32 mouse cellular contexts compared by ENCODE assay signal in genomic region chr7:100316924-100317323, GRCm38 (mm10). TPM values are rescaled to one million over a fixed set of nuclear protein-coding genes. Genes with fewer than 3 reads are reported as not detected.
DNase-seq lines count a peak whose midpoint lies in the region; ATAC-seq and TF ChIP-seq lines count a peak whose summit lies in the region.
"Had no signal": no experiment of that assay in that cellular context is flagged by ENCODE, and none has a peak within 500 bp of the region (broad histone marks: within the 10 kb centered on the region; RNA-seq: fewer than 3 reads in every experiment).

No protein-coding gene starts in this region.

- H3K4me2 ChIP-seq in heart, embryonic 12.5 days, result no peak overlapping the region
- H3K4me2 ChIP-seq in liver, embryonic 12.5 days, result peak overlapping the region; percentile 28
- no peak overlapping the region for H3K4me2 ChIP-seq in liver, postnatal 0 days (ENCODE audit: low read depth, low read length)
- H3K4me2 ChIP-seq: forebrain, embryonic 13.5 days; hindbrain, embryonic 12.5 days; intestine, embryonic 15.5 days; limb, embryonic 15.5 days; lung, embryonic 15.5 days; midbrain, embryonic 15.5 days had no signal

- ATAC-seq in heart, embryonic 12.5 days (ENCODE audit: insufficient number of reproducible peaks, low FRiP score), result no peak
- peak; percentile 83 for ATAC-seq in liver, embryonic 12.5 days
- ATAC-seq in liver, postnatal 0 days, result peak; percentile 41; the same call in 1 of the 2 replicates
- ATAC-seq: forebrain, embryonic 13.5 days; hindbrain, postnatal 0 days; intestine, embryonic 15.5 days; midbrain, embryonic 15.5 days had no signal

- no peaks in the 10 kb centered on the region for H3K27me3 ChIP-seq in heart, embryonic 12.5 days (replicated peaks)
- H3K27me3 ChIP-seq in liver, embryonic 12.5 days (replicated peaks), result 0 out of 2 replicates have a peak, but pooled peaks cover 4% of the 10 kb centered on the region
- H3K27me3 ChIP-seq in liver, postnatal 0 days (ENCODE audit: insufficient read depth, low read length), result no peaks in the 10 kb centered on the region
- H3K27me3 ChIP-seq in midbrain, embryonic 10.5 days (ENCODE audit: low read depth, poor library complexity, severe bottlenecking), result no peaks in the 10 kb centered on the region
- H3K27me3 ChIP-seq: forebrain, embryonic 13.5 days; hindbrain, embryonic 12.5 days; intestine, embryonic 15.5 days; limb, embryonic 15.5 days; lung, embryonic 15.5 days; midbrain, embryonic 15.5 days had no signal

- no peaks in the 10 kb centered on the region; the same call in 1 of the 2 replicates for H3K9me3 ChIP-seq in heart, embryonic 12.5 days (replicated peaks)
- H3K9me3 ChIP-seq in liver, embryonic 12.5 days (replicated peaks), result no peaks in the 10 kb centered on the region
- no peaks in the 10 kb centered on the region for H3K9me3 ChIP-seq in liver, postnatal 0 days (ENCODE audit: low read length)
- H3K9me3 ChIP-seq in midbrain, embryonic 10.5 days (replicated peaks), result no peaks in the 10 kb centered on the region
- H3K9me3 ChIP-seq: forebrain, embryonic 13.5 days; heart, embryonic 10.5 days; hindbrain, embryonic 12.5 days; intestine, embryonic 15.5 days; limb, embryonic 10.5 days; limb, embryonic 15.5 days; lung, embryonic 15.5 days; midbrain, embryonic 15.5 days had no signal

- TF ChIP-seq EP300 in liver, postnatal 0 days (IDR thresholded peaks at IDR 0.05; ENCODE audit: low read depth), result no peak

- TF ChIP-seq CTCF in liver, postnatal 0 days (IDR thresholded peaks at IDR 0.05; ENCODE audit: low read depth), result no peak

- 0 out of 2 replicates have a peak overlapping the region, but pooled peaks have one; percentile 20 for H3K27ac ChIP-seq in heart, embryonic 12.5 days (ENCODE audit: poor library complexity, severe bottlenecking)
- peak overlapping the region; percentile 8; the same call in 1 of the 2 replicates for H3K27ac ChIP-seq in liver, embryonic 12.5 days
- no peak overlapping the region for H3K27ac ChIP-seq in liver, postnatal 0 days (ENCODE audit: low read depth)
- H3K27ac ChIP-seq in midbrain, embryonic 10.5 days (replicated peaks), result no peak overlapping the region
- H3K27ac ChIP-seq: forebrain, embryonic 13.5 days; heart, embryonic 10.5 days; hindbrain, embryonic 12.5 days; hindbrain, postnatal 0 days; intestine, embryonic 15.5 days; layer of hippocampus, adult 2 months; limb, embryonic 10.5 days; limb, embryonic 15.5 days; lung, embryonic 15.5 days; midbrain, embryonic 15.5 days had no signal

- no peak overlapping the region for H3K9ac ChIP-seq in heart, embryonic 12.5 days
- H3K9ac ChIP-seq in liver, embryonic 12.5 days, result no peak overlapping the region
- H3K9ac ChIP-seq in liver, postnatal 0 days (replicated peaks), result no peak overlapping the region
- H3K9ac ChIP-seq: forebrain, embryonic 13.5 days; hindbrain, embryonic 12.5 days; intestine, embryonic 15.5 days; limb, embryonic 15.5 days; lung, embryonic 15.5 days; midbrain, embryonic 15.5 days had no signal

- no peak for DNase-seq in heart, adult 11 months
- DNase-seq in liver, postnatal 0 days, result no peak
- DNase-seq in midbrain, embryonic 10.5 days (ENCODE audit: low spot score), result no peak
- DNase-seq in adrenal gland, adult (ENCODE audit: inconsistent age in 2 of 2, low spot score in 1 of 2), result no peak
- DNase-seq in layer of hippocampus, postnatal 25 days (ENCODE audit: extremely low spot score in 1 of 2, low spot score in 1 of 2), result no peak
- DNase-seq: adrenal gland, adult 8-10 months; cerebellum, adult 11-12 months; cerebellum, adult 9-11 months; gastrocnemius, postnatal 14 days; heart, postnatal 36 days; kidney, adult 2 months; kidney, postnatal 36 days; layer of hippocampus, postnatal 36 days; lung, postnatal 4 days; right cerebral cortex, adult 18-20 months; spleen, adult 18-20 months; thymus, postnatal 14 days had no signal

- WGBS in heart, embryonic 12.5 days, result 39% methylated on average over 8 of the region's 8 CpGs
- WGBS in liver, embryonic 12.5 days (ENCODE audit: insufficient replicate concordance), result 17% methylated on average over 8 of the region's 8 CpGs
- 41% methylated on average over 8 of the region's 8 CpGs for WGBS in liver, postnatal 0 days (ENCODE audit: insufficient replicate concordance)
- WGBS in midbrain, embryonic 10.5 days, result 93% methylated on average over 8 of the region's 8 CpGs

- H3K4me3 ChIP-seq in heart, embryonic 12.5 days, result no peak overlapping the region
- H3K4me3 ChIP-seq in liver, embryonic 12.5 days, result no peak overlapping the region
- no peak overlapping the region for H3K4me3 ChIP-seq in liver, postnatal 0 days (ENCODE audit: low read depth, low read length)
- H3K4me3 ChIP-seq in midbrain, embryonic 10.5 days, result no peak overlapping the region
- H3K4me3 ChIP-seq: erythroblast, embryonic 14.5 days; forebrain, embryonic 13.5 days; heart, embryonic 10.5 days; hindbrain, embryonic 12.5 days; intestine, embryonic 15.5 days; layer of hippocampus, adult 2 months; limb, embryonic 10.5 days; limb, embryonic 15.5 days; lung, embryonic 15.5 days; midbrain, embryonic 15.5 days had no signal

- peaks cover 5% of the 10 kb centered on the region for H3K4me1 ChIP-seq in heart, embryonic 12.5 days (replicated peaks)
- H3K4me1 ChIP-seq in liver, embryonic 12.5 days, result peaks cover 36% of the 10 kb centered on the region
- no peaks in the 10 kb centered on the region for H3K4me1 ChIP-seq in liver, postnatal 0 days (ENCODE audit: insufficient read depth)
- H3K4me1 ChIP-seq in midbrain, embryonic 10.5 days, result no peaks in the 10 kb centered on the region
- H3K4me1 ChIP-seq: forebrain, embryonic 13.5 days; hindbrain, embryonic 12.5 days; intestine, embryonic 15.5 days; limb, embryonic 10.5 days; limb, embryonic 15.5 days; lung, embryonic 15.5 days; midbrain, embryonic 15.5 days had no signal

- peaks cover 47% of the 10 kb centered on the region for H3K36me3 ChIP-seq in heart, embryonic 12.5 days
- H3K36me3 ChIP-seq in liver, embryonic 12.5 days, result no peaks in the 10 kb centered on the region; the same call in 1 of the 2 replicates
- H3K36me3 ChIP-seq in liver, postnatal 0 days (replicated peaks; ENCODE audit: insufficient read depth, low read length), result no peaks in the 10 kb centered on the region
- H3K36me3 ChIP-seq in midbrain, embryonic 10.5 days, result no peaks in the 10 kb centered on the region
- H3K36me3 ChIP-seq: intestine, embryonic 15.5 days; limb, embryonic 10.5 days; midbrain, embryonic 15.5 days had no signal

RNA-seq across cellular contexts. Expression of gene P4ha3, which starts 31.6 kb away (rescaled TPM):
- polyA plus RNA-seq in heart, embryonic 12.5 days (2016; fragmentation: Nextera tagmentation; extraction: Ambion mirVana), result 13.8 and 15.4 TPM in 2 replicates
- polyA plus RNA-seq in liver, embryonic 12.5 days (2016; fragmentation: Nextera tagmentation; extraction: Ambion mirVana), result 1.8 and 2.2 TPM in 2 replicates
- 0.19 and 0.27 TPM in 2 replicates for polyA plus RNA-seq in liver, postnatal 0 days (2015; fragmentation: Nextera tagmentation; extraction: Ambion mirVana)
- polyA plus RNA-seq in midbrain, embryonic 10.5 days (2016; fragmentation: Nextera tagmentation; extraction: Ambion mirVana), result 1.4 and 3.1 TPM in 2 replicates
- total RNA-seq in layer of hippocampus, postnatal 25 days (2021), result 1 to 10 TPM; 5.4 to 6.0 TPM
- total RNA-seq: granulocyte monocyte progenitor cell, adult 5-6 weeks; neutrophil, adult 5-6 weeks had no signal
- polyA plus RNA-seq: erythroblast, embryonic 14.5 days had no signal

RNA-seq across cellular contexts. Expression of gene C2cd3, which starts 55.1 kb away (rescaled TPM):
- polyA plus RNA-seq in heart, embryonic 12.5 days (2016; fragmentation: Nextera tagmentation; extraction: Ambion mirVana), result 20.0 and 20.1 TPM in 2 replicates
- 14.0 and 15.4 TPM in 2 replicates for polyA plus RNA-seq in liver, embryonic 12.5 days (2016; fragmentation: Nextera tagmentation; extraction: Ambion mirVana)
- 4.8 and 5.1 TPM in 2 replicates for polyA plus RNA-seq in liver, postnatal 0 days (2015; fragmentation: Nextera tagmentation; extraction: Ambion mirVana)
- 30.7 and 32.8 TPM in 2 replicates for polyA plus RNA-seq in midbrain, embryonic 10.5 days (2016; fragmentation: Nextera tagmentation; extraction: Ambion mirVana)
- total RNA-seq in layer of hippocampus, postnatal 25 days (2021), result 10 to 100 TPM; 21.4 to 23.2 TPM

RNA-seq across cellular contexts. Expression of gene Ppme1, which starts 55.2 kb away (rescaled TPM):
- 52.5 and 55.6 TPM in 2 replicates for polyA plus RNA-seq in heart, embryonic 12.5 days (2016; fragmentation: Nextera tagmentation; extraction: Ambion mirVana)
- 32.5 and 33.5 TPM in 2 replicates for polyA plus RNA-seq in liver, embryonic 12.5 days (2016; fragmentation: Nextera tagmentation; extraction: Ambion mirVana)
- 18.1 and 18.2 TPM in 2 replicates for polyA plus RNA-seq in liver, postnatal 0 days (2015; fragmentation: Nextera tagmentation; extraction: Ambion mirVana)
- polyA plus RNA-seq in midbrain, embryonic 10.5 days (2016; fragmentation: Nextera tagmentation; extraction: Ambion mirVana), result 96.9 and 111 TPM in 2 replicates
- 100 to 1,000 TPM; 141 to 145 TPM for total RNA-seq in layer of hippocampus, postnatal 25 days (2021)

Comparison
In these comparisons a context has a peak if more than half of its experiments do, and no peak if none do; other contexts are left out.
1. H3K27ac ChIP-seq: peak in heart, embryonic 12.5 days (single experiment) and liver, embryonic 12.5 days (single experiment); none in liver, postnatal 0 days (single experiment) and midbrain, embryonic 10.5 days (single experiment).